Mouse (Mus musculus): ENCODE data around the gene Ccdc88c.
A peak's percentile ranks its signal among the peaks of the same experiment; 100 is the strongest.

Ccdc88c gene

GRCm38 (mm10) chr12:100997830-100998563 lies 30.9 kb downstream of the Ccdc88c start:
- peak; percentile 44 for DNase-seq (ENCODE audit: low read depth, low spot score)

GRCm38 (mm10) chr12:100996378-100996898 lies 32.4 kb downstream of the Ccdc88c start:
- peak; percentile 99 for DNase-seq (ENCODE audit: low read depth, low spot score)

- no peak for DNase-seq (ENCODE audit: low read depth, low spot score)
Measured at GRCm38 (mm10) chr12:100995607-100996377, 33.1 kb downstream of the Ccdc88c start.

GRCm38 (mm10) chr12:100994140-100995015 lies 34.5 kb downstream of the Ccdc88c start:
- no peak for DNase-seq (ENCODE audit: low read depth, low spot score)

- DNase-seq (ENCODE audit: low read depth, low spot score): no peak
Measured at GRCm38 (mm10) chr12:100993146-100993545, 35.7 kb downstream of the Ccdc88c start.

- DNase-seq (ENCODE audit: low read depth, low spot score): no peak
Measured at GRCm38 (mm10) chr12:100992505-100992904, 36.4 kb downstream of the Ccdc88c start.

- no peak for DNase-seq (ENCODE audit: low read depth, low spot score)
Measured at GRCm38 (mm10) chr12:100991119-100991518, 37.7 kb downstream of the Ccdc88c start.

- no peak for DNase-seq (ENCODE audit: low read depth, low spot score)
Measured at GRCm38 (mm10) chr12:100990291-100990690, 38.6 kb downstream of the Ccdc88c start.

- no peak for DNase-seq (ENCODE audit: low read depth, low spot score)
Measured at GRCm38 (mm10) chr12:100989780-100990288, 39.0 kb downstream of the Ccdc88c start.

GRCm38 (mm10) chr12:100988324-100989130 lies 40.3 kb downstream of the Ccdc88c start:
- DNase-seq (ENCODE audit: low read depth, low spot score): peak; percentile 41

GRCm38 (mm10) chr12:100986423-100986822 lies 42.4 kb downstream of the Ccdc88c start:
- no peak for DNase-seq (ENCODE audit: low read depth, low spot score)

- DNase-seq (ENCODE audit: low read depth, low spot score): no peak
Measured at GRCm38 (mm10) chr12:100985793-100986157, 43.1 kb downstream of the Ccdc88c start.

GRCm38 (mm10) chr12:100985050-100985792 lies 43.6 kb downstream of the Ccdc88c start:
- no peak for DNase-seq (ENCODE audit: low read depth, low spot score)

- no peak for DNase-seq (ENCODE audit: low read depth, low spot score)
Measured at GRCm38 (mm10) chr12:100983565-100983964, 45.3 kb downstream of the Ccdc88c start.

- DNase-seq (ENCODE audit: low read depth, low spot score): no peak
Measured at GRCm38 (mm10) chr12:100982217-100982616, 46.6 kb downstream of the Ccdc88c start.

GRCm38 (mm10) chr12:100980551-100981008 lies 48.3 kb downstream of the Ccdc88c start:
- no peak for DNase-seq (ENCODE audit: low read depth, low spot score)

GRCm38 (mm10) chr12:100979616-100980015 lies 49.2 kb downstream of the Ccdc88c start:
- DNase-seq (ENCODE audit: low read depth, low spot score): no peak

GRCm38 (mm10) chr12:100977958-100978725 lies 50.7 kb downstream of the Ccdc88c start:
- DNase-seq (ENCODE audit: low read depth, low spot score): no peak

GRCm38 (mm10) chr12:100977551-100977950 lies 51.3 kb downstream of the Ccdc88c start:
- no peak for DNase-seq (ENCODE audit: low read depth, low spot score)
